Comparison of ENCODE assay signal across 26 mouse cellular contexts in the genomic region with DNA sequence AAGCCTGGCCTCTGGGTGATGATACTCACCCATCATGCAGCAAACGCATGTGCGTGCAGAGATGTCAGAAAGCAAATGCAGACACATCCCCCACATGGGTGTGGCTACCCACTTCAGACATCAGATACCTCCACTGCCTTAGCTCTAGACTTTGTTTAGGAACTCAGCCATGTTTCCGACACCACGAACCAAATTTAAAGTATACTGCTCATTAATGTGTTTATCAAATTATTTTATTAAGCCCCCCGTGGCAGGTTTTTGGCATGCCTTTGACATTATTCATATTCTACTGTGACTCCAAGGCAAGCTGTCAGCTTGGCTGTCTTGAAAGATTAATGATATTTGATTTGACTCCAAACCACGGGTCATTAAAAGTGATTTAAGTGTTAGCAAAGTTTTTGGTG. TPM values are rescaled to one million over a fixed set of nuclear protein-coding genes. Genes with fewer than 3 reads are reported as not detected.
DNase-seq lines count a peak whose midpoint lies in the region; ATAC-seq and TF ChIP-seq lines count a peak whose summit lies in the region.
"Had no signal": no experiment of that assay in that cellular context is flagged by ENCODE, and none has a peak within 500 bp of the region (broad histone marks: within the 10 kb centered on the region; RNA-seq: fewer than 3 reads in every experiment).

No protein-coding gene starts in this region.

- H3K9me3 ChIP-seq in forebrain, embryonic 14.5 days (replicated peaks; ENCODE audit: control insufficient read depth, low read length) = no peaks in the 10 kb centered on the region
- H3K9me3 ChIP-seq in forebrain, embryonic 15.5 days = no peaks in the 10 kb centered on the region
- H3K9me3 ChIP-seq: forebrain, embryonic 13.5 days; limb, embryonic 12.5 days; lung, embryonic 15.5 days had no signal

- no peak for ATAC-seq in forebrain, embryonic 14.5 days
- no peak for ATAC-seq in forebrain, embryonic 15.5 days (replicated peaks)
- ATAC-seq: activated CD4-positive, CD25-positive, alpha-beta regulatory T cell, adult 4 months; forebrain, embryonic 13.5 days; midbrain, embryonic 16.5 days had no signal

- no peaks in the 10 kb centered on the region for H3K27me3 ChIP-seq in forebrain, embryonic 14.5 days (replicated peaks; ENCODE audit: control insufficient read depth, insufficient read depth, low read length)
- H3K27me3 ChIP-seq in forebrain, embryonic 15.5 days = no peaks in the 10 kb centered on the region
- H3K27me3 ChIP-seq in C2C12 (ENCODE audit: control insufficient read depth, insufficient read depth, insufficient read length) = no peaks in the 10 kb centered on the region
- H3K27me3 ChIP-seq: lung, embryonic 15.5 days had no signal

- H3K4me1 ChIP-seq in forebrain, embryonic 14.5 days (ENCODE audit: control insufficient read depth, insufficient read depth, low read length) = 0 out of 2 replicates have a peak, but pooled peaks cover 3% of the 10 kb centered on the region
- H3K4me1 ChIP-seq in forebrain, embryonic 15.5 days = peaks cover 16% of the 10 kb centered on the region
- H3K4me1 ChIP-seq in embryonic fibroblast, embryonic 13.5 days (ENCODE audit: control insufficient read depth, insufficient read depth, low read length) = peaks cover 10% of the 10 kb centered on the region

- H3K79me2 ChIP-seq in C2C12 (ENCODE audit: control insufficient read depth, insufficient read depth) = peaks cover 80% of the 10 kb centered on the region

- H3K36me3 ChIP-seq in forebrain, embryonic 14.5 days (ENCODE audit: control insufficient read depth, insufficient read depth, low read length) = no peaks in the 10 kb centered on the region
- no peaks in the 10 kb centered on the region for H3K36me3 ChIP-seq in forebrain, embryonic 15.5 days
- peaks cover 30% of the 10 kb centered on the region for H3K36me3 ChIP-seq in C2C12 (ENCODE audit: control insufficient read depth, insufficient read depth)
- H3K36me3 ChIP-seq: lung, embryonic 15.5 days had no signal

- DNase-seq in forebrain, embryonic 14.5 days (ENCODE audit: low spot score) = peak; percentile 10
- peak; percentile 12 for DNase-seq in kidney, postnatal 14 days
- DNase-seq in kidney, postnatal 36 days = no peak
- DNase-seq in c-Kit-positive CD71-positive TER-119-positive erythroid progenitor cells, embryonic 14.5 days (ENCODE audit: low spot score) = no peak
- DNase-seq in cerebellum, adult 11-12 months = no peak
- DNase-seq: adrenal gland, postnatal 14 days; cerebellum, adult 9-10 months; gastrocnemius, postnatal 14 days; heart, adult 11 months; heart, postnatal 10 days; kidney, adult 11 months; layer of hippocampus, postnatal 36 days; lung, postnatal 4 days; thymus, adult 18-20 months; thymus, postnatal 36 days had no signal

- WGBS in forebrain, embryonic 14.5 days = 80% methylated on average over 6 of the region's 6 CpGs
- 76% methylated on average over 6 of the region's 6 CpGs for WGBS in forebrain, embryonic 15.5 days

- peak overlapping the region; percentile 12 for H3ac ChIP-seq in C2C12 (ENCODE audit: control insufficient read depth, insufficient read length, low read depth)

- H3K9ac ChIP-seq in forebrain, embryonic 14.5 days (ENCODE audit: low read length) = no peak overlapping the region
- no peak overlapping the region for H3K9ac ChIP-seq in forebrain, embryonic 15.5 days (replicated peaks)
- H3K9ac ChIP-seq: forebrain, embryonic 13.5 days; limb, embryonic 12.5 days; liver, embryonic 14.5 days; lung, embryonic 15.5 days had no signal

- no peak for TF ChIP-seq CTCF in C2C12 (IDR thresholded peaks at IDR 0.05; ENCODE audit: control insufficient read depth, insufficient read depth, insufficient read length)
- TF ChIP-seq CTCF in embryonic fibroblast, embryonic 13.5 days (IDR thresholded peaks at IDR 0.05; ENCODE audit: borderline replicate concordance, insufficient read depth, low read length) = no peak

- no peak overlapping the region for H3K4me2 ChIP-seq in forebrain, embryonic 14.5 days (ENCODE audit: low read length)
- H3K4me2 ChIP-seq in forebrain, embryonic 15.5 days (replicated peaks) = no peak overlapping the region
- H3K4me2 ChIP-seq: forebrain, embryonic 13.5 days; heart, embryonic 11.5 days; limb, embryonic 12.5 days; lung, embryonic 15.5 days had no signal

- H3K27ac ChIP-seq in forebrain, embryonic 14.5 days (ENCODE audit: low read depth, low read length) = no peak overlapping the region
- no peak overlapping the region for H3K27ac ChIP-seq in forebrain, embryonic 15.5 days (replicated peaks)
- H3K27ac ChIP-seq in embryonic fibroblast, embryonic 13.5 days (ENCODE audit: insufficient read depth, low read length) = peak overlapping the region; percentile 77
- H3K27ac ChIP-seq: forebrain, embryonic 13.5 days; limb, embryonic 12.5 days; liver, embryonic 14.5 days; lung, embryonic 15.5 days had no signal

- TF ChIP-seq POLR2A in embryonic fibroblast, embryonic 13.5 days (IDR thresholded peaks at IDR 0.05; ENCODE audit: low read depth, low read length) = no peak

- H3K79me3 ChIP-seq in C2C12 (ENCODE audit: low read depth) = peaks cover 21% of the 10 kb centered on the region

- H3K4me3 ChIP-seq in forebrain, embryonic 14.5 days (ENCODE audit: low read depth, low read length) = no peak overlapping the region
- no peak overlapping the region for H3K4me3 ChIP-seq in forebrain, embryonic 15.5 days
- H3K4me3 ChIP-seq in C2C12 (ENCODE audit: insufficient read depth, poor library complexity, severe bottlenecking) = no peak overlapping the region
- H3K4me3 ChIP-seq in embryonic fibroblast, embryonic 13.5 days (ENCODE audit: insufficient read depth, low read length) = no peak overlapping the region
- H3K4me3 ChIP-seq: erythroblast, embryonic 14.5 days; forebrain, embryonic 13.5 days; limb, embryonic 12.5 days; lung, embryonic 15.5 days had no signal

TF ChIP-seq in C2C12, 6 proteins besides CTCF, POLR2A, EP300 and RAD21:
- TF ChIP-seq MYOG (IDR thresholded peaks at IDR 0.05; ENCODE audit: control insufficient read depth, extremely low read depth, insufficient read length) (no peak), MAX (IDR thresholded peaks at IDR 0.05) (peak; percentile 84), MYOD1 (IDR thresholded peaks at IDR 0.05; ENCODE audit: control insufficient read depth, insufficient read length, low read depth) (peak; percentile 7), FOSL1 (IDR thresholded peaks at IDR 0.05; ENCODE audit: insufficient read depth, low read length, poor library complexity, severe bottlenecking) (peak; percentile 42), CEBPB (IDR thresholded peaks at IDR 0.05; ENCODE audit: low read depth) (no peak), USF1 (IDR thresholded peaks at IDR 0.05; ENCODE audit: low read depth) (no peak)

RNA-seq across cellular contexts. Expression of a gene that starts 15.6 kb away (rescaled TPM):
- 0.81 and 1.0 TPM in 2 replicates for polyA plus RNA-seq in forebrain, embryonic 14.5 days (2014; fragmentation: Nextera tagmentation; extraction: Ambion mirVana)
- polyA plus RNA-seq in forebrain, embryonic 15.5 days (2015; fragmentation: Nextera tagmentation; extraction: Ambion mirVana) = 0.66 and 0.88 TPM in 2 replicates
- polyA plus RNA-seq in C2C12 (2012; fragmentation: generic; extraction: Trizol) = 3.5 TPM
- 36.4 and 73.4 TPM in 2 replicates for polyA plus RNA-seq in embryonic fibroblast, embryonic 13.5 days (2011; ENCODE audit: insufficient read length, low read depth, missing spikeins)
- polyA plus RNA-seq: erythroblast, embryonic 14.5 days had no signal

RNA-seq across cellular contexts. Expression of a gene that starts 49.1 kb away (rescaled TPM):
- 13.1 and 14.2 TPM in 2 replicates for polyA plus RNA-seq in forebrain, embryonic 14.5 days (2014; fragmentation: Nextera tagmentation; extraction: Ambion mirVana)
- polyA plus RNA-seq in forebrain, embryonic 15.5 days (2015; fragmentation: Nextera tagmentation; extraction: Ambion mirVana) = 12.0 and 13.0 TPM in 2 replicates
- polyA plus RNA-seq in C2C12 (2012; fragmentation: generic; extraction: Trizol) = 12.6 TPM
- polyA plus RNA-seq in embryonic fibroblast, embryonic 13.5 days (2011; ENCODE audit: insufficient read length, low read depth, missing spikeins) = 6.3 and 6.5 TPM in 2 replicates

Comparison
In these comparisons a context has a peak if more than half of its experiments do, and no peak if none do; other contexts are left out.
1. DNase-seq: peak in forebrain, embryonic 14.5 days (single experiment) and kidney, postnatal 14 days (single experiment); none in kidney, postnatal 36 days (0 of 2), c-Kit-positive CD71-positive TER-119-positive erythroid progenitor cells, embryonic 14.5 days (single experiment) and cerebellum, adult 11-12 months (single experiment).